9 mouse cellular contexts compared by ENCODE assay signal in the genomic region with DNA sequence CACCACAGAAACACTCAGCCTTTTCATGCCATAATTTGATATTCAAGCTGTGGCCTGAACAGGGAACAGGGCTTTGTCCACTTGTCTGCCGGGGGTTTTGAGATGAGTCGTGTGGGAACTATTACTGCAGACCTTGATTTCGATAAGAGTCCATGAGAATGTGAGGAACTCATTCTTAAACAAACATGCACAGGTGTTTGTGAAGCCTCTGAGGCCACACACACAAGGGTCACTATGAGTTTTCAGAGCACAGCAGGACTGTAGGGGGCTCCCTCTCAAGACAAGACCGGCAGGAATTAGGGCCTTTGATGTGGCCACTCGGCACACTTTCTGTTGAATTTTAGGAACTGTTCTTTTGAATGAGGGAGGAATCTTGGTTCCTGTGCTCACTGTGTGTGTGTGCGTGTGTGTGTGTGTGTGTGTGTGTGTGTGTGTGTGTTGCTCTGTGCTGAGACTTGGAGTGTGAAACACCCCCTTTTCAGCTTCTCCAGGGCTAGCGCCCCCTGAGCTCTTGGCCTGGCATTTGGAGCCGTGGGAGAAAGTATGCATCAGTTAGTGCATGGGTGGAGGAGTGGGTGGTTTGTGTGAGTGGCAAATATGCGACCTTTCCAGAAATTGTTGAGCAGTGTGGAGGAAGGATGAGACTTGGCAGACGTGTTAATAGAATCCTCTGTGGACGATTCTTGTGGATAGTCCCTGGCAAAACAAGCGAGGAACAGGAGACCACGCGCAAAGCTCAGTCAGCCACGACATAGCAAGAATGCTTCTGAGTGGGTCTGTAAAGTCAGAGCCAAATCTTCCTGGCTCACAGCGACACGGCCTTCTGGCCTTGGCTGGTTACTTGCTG. TPM values are rescaled to one million over a fixed set of nuclear protein-coding genes. Genes with fewer than 3 reads are reported as not detected.
DNase-seq lines count a peak whose midpoint lies in the region; ATAC-seq lines count a peak whose summit lies in the region.
"Had no signal": no experiment of that assay in that cellular context is flagged by ENCODE, and none has a peak within 500 bp of the region (broad histone marks: within the 10 kb centered on the region; RNA-seq: fewer than 3 reads in every experiment).

No protein-coding gene starts in this region.

- H3K36me3 ChIP-seq in heart, embryonic 16.5 days (ENCODE audit: control insufficient read depth, insufficient read depth) = peaks cover 15% of the 10 kb centered on the region
- peaks cover 62% of the 10 kb centered on the region for H3K36me3 ChIP-seq in liver, embryonic 13.5 days

- ATAC-seq in heart, embryonic 16.5 days (replicated peaks; ENCODE audit: extremely low read depth, insufficient read depth, low FRiP score) = no peak
- no peak for ATAC-seq in liver, embryonic 13.5 days (ENCODE audit: low read depth)

- peaks cover 4% of the 10 kb centered on the region for H3K9me3 ChIP-seq in heart, embryonic 16.5 days (replicated peaks; ENCODE audit: control insufficient read depth, low read length)
- H3K9me3 ChIP-seq in liver, embryonic 13.5 days (replicated peaks) = 0 out of 2 replicates have a peak, but pooled peaks cover 5% of the 10 kb centered on the region

- DNase-seq in heart, postnatal 25 days (ENCODE audit: low spot score) = no peak
- DNase-seq in NIH3T3 (ENCODE audit: low read depth) = peak; percentile 52
- peak; percentile 54 to 62 for DNase-seq in frontal cortex, postnatal 14 days (ENCODE audit: low spot score in 2 of 2)
- DNase-seq in liver, embryonic 13.5 days = no peak
- no peak for DNase-seq in ovary, postnatal 36 days (ENCODE audit: low spot score)
- no peak for DNase-seq in spleen, postnatal 36 days (ENCODE audit: low spot score in 2 of 2)
- no peak for DNase-seq in adrenal gland, postnatal 10 days

- peaks cover 47% of the 10 kb centered on the region for H3K4me1 ChIP-seq in heart, embryonic 16.5 days (ENCODE audit: control insufficient read depth, insufficient read depth, low read length)
- H3K4me1 ChIP-seq in liver, embryonic 13.5 days (replicated peaks) = peaks cover 63% of the 10 kb centered on the region

- no peaks in the 10 kb centered on the region for H3K27me3 ChIP-seq in heart, embryonic 16.5 days (ENCODE audit: control insufficient read depth, insufficient read depth, low read length)
- no peaks in the 10 kb centered on the region for H3K27me3 ChIP-seq in liver, embryonic 13.5 days

- H3K4me3 ChIP-seq in heart, embryonic 16.5 days (ENCODE audit: low read length) = no peak overlapping the region
- H3K4me3 ChIP-seq in liver, embryonic 13.5 days (replicated peaks) = no peak overlapping the region

- no peak overlapping the region; the same call in 1 of the 2 replicates for H3K9ac ChIP-seq in heart, embryonic 16.5 days (ENCODE audit: low read length)
- peak overlapping the region; percentile 30; the same call in 1 of the 2 replicates for H3K9ac ChIP-seq in liver, embryonic 13.5 days

- H3K4me2 ChIP-seq in heart, embryonic 16.5 days (ENCODE audit: low read depth, low read length) = no peak overlapping the region
- no peak overlapping the region for H3K4me2 ChIP-seq in liver, embryonic 13.5 days

- WGBS in heart, embryonic 16.5 days = 52% methylated on average over 17 of the region's 17 CpGs
- WGBS in liver, embryonic 13.5 days (ENCODE audit: insufficient replicate concordance) = 80% methylated on average over 17 of the region's 17 CpGs

- peak overlapping the region; percentile 74 for H3K27ac ChIP-seq in heart, embryonic 16.5 days (ENCODE audit: low read length)
- H3K27ac ChIP-seq in liver, embryonic 13.5 days = peak overlapping the region; percentile 36

- intact Hi-C loops in heart, postnatal 25 days (cut with DNase I) = no loop called here

RNA-seq across cellular contexts. Expression of a gene that starts 5.2 kb away (rescaled TPM):
- 29.9 and 33.4 TPM in 2 replicates for polyA plus RNA-seq in heart, embryonic 16.5 days (2015; fragmentation: Nextera tagmentation; extraction: Ambion mirVana)
- 10 to 100 TPM; 23.7 to 26.5 TPM for total RNA-seq in heart, postnatal 25 days (2021)
- polyA plus RNA-seq in liver, embryonic 13.5 days (2015; fragmentation: Nextera tagmentation; extraction: Ambion mirVana) = 12.5 and 12.9 TPM in 2 replicates
- 10 to 100 TPM; 16.3 to 28.9 TPM for total RNA-seq in adrenal gland, postnatal 10 days (2021)

RNA-seq across cellular contexts. Expression of a gene that starts 35.4 kb away (rescaled TPM):
- polyA plus RNA-seq in heart, embryonic 16.5 days (2015; fragmentation: Nextera tagmentation; extraction: Ambion mirVana) = 1.3 and 1.5 TPM in 2 replicates
- total RNA-seq in heart, postnatal 25 days (2021) = 1 to 10 TPM; 1.5 to 1.6 TPM
- 0.44 and 0.58 TPM in 2 replicates for polyA plus RNA-seq in liver, embryonic 13.5 days (2015; fragmentation: Nextera tagmentation; extraction: Ambion mirVana)
- 1 to 10 TPM; 6.0 to 8.0 TPM for total RNA-seq in adrenal gland, postnatal 10 days (2021)

RNA-seq across cellular contexts. Expression of a gene that starts 46.5 kb away (rescaled TPM):
- polyA plus RNA-seq in heart, embryonic 16.5 days (2015; fragmentation: Nextera tagmentation; extraction: Ambion mirVana) = 606 and 610 TPM in 2 replicates
- total RNA-seq in heart, postnatal 25 days (2021) = 100 to 1,000 TPM; 154 to 183 TPM
- polyA plus RNA-seq in liver, embryonic 13.5 days (2015; fragmentation: Nextera tagmentation; extraction: Ambion mirVana) = 807 and 835 TPM in 2 replicates
- 100 to 1,000 TPM; 672 to 709 TPM for total RNA-seq in adrenal gland, postnatal 10 days (2021)

RNA-seq across cellular contexts. Expression of a gene that starts 47.0 kb away (rescaled TPM):
- 55.4 and 61.2 TPM in 2 replicates for polyA plus RNA-seq in heart, embryonic 16.5 days (2015; fragmentation: Nextera tagmentation; extraction: Ambion mirVana)
- total RNA-seq in heart, postnatal 25 days (2021) = 10 to 100 TPM; 77.5 to 92.2 TPM
- 16.0 and 20.5 TPM in 2 replicates for polyA plus RNA-seq in liver, embryonic 13.5 days (2015; fragmentation: Nextera tagmentation; extraction: Ambion mirVana)
- total RNA-seq in adrenal gland, postnatal 10 days (2021) = 10 to 100 TPM; 30.2 to 35.0 TPM
- total RNA-seq: neutrophil, adult 5-6 weeks had no signal

Comparison
In these comparisons a context has a peak if more than half of its experiments do, and no peak if none do; other contexts are left out.
1. DNase-seq: peak in NIH3T3 (single experiment) and frontal cortex, postnatal 14 days (2 of 2); none in heart, postnatal 25 days (single experiment), liver, embryonic 13.5 days (single experiment), ovary, postnatal 36 days (single experiment), spleen, postnatal 36 days (0 of 2) and adrenal gland, postnatal 10 days (single experiment).